Mouse (Mus musculus) liver, postnatal 0 days (tissue): ENCODE measurements around the gene Lactbl1. TPM values are rescaled to one million over a fixed set of nuclear protein-coding genes. Genes with fewer than 3 reads are reported as not detected.
A peak's percentile ranks its signal among the peaks of the same experiment; 100 is the strongest.

Source experiments
- ATAC-seq: fragments of 200-750 bp; cut with Nextera tagmentation; 2 replicates; pipeline ENCODE4 v1.8.0; 2017; ENCODE audit warnings: mild to moderate bottlenecking, moderate library complexity
- DNase-seq: peaks from one replicate; pipeline ENCODE4 v3.0.0-alpha.2; 2016
- H3K27ac ChIP-seq: fragments of 300-500 bp; sonication (generic); 2 replicates; pipeline ENCODE4 v1.5.1; 2014; ENCODE audit warnings: antibody characterized with exemption, moderate library complexity, mild to moderate bottlenecking, low read depth
- H3K27me3 ChIP-seq: fragments of 300-500 bp; sonication (generic); 2 replicates; pipeline ENCODE4 v1.6.1; 2014; ENCODE audit warnings: low read length, control low read depth, mixed read lengths; ENCODE audit not compliant: insufficient read depth
- H3K36me3 ChIP-seq: fragments of 300-500 bp; sonication (generic); replicated peaks from 2 replicates; pipeline ENCODE4 v1.6.1; 2014; ENCODE audit warnings: mild to moderate bottlenecking, control low read depth, low read length, moderate library complexity, mixed read lengths; ENCODE audit not compliant: insufficient read depth
- H3K4me1 ChIP-seq: fragments of 300-500 bp; sonication (generic); 2 replicates; pipeline ENCODE4 v1.6.1; 2014; ENCODE audit warnings: antibody characterized with exemption, mild to moderate bottlenecking, control low read depth; ENCODE audit not compliant: insufficient read depth
- H3K4me2 ChIP-seq: fragments of 300-500 bp; sonication (generic); 2 replicates; pipeline ENCODE4 v1.6.1; 2014; ENCODE audit warnings: low read depth, mild to moderate bottlenecking, low read length, moderate library complexity, mixed read lengths
- H3K4me3 ChIP-seq: fragments of 300-500 bp; sonication (generic); 2 replicates; pipeline ENCODE4 v1.5.1; 2014; ENCODE audit warnings: low read depth, low read length
- H3K9ac ChIP-seq: fragments of 300-500 bp; sonication (generic); replicated peaks from 2 replicates; pipeline ENCODE4 v1.6.1; 2014; ENCODE audit warnings: mild to moderate bottlenecking, moderate library complexity
- H3K9me3 ChIP-seq: fragments of 300-500 bp; sonication (generic); 2 replicates; pipeline ENCODE4 v1.6.1; 2016; ENCODE audit warnings: mild to moderate bottlenecking, control low read depth, low read length, mixed read lengths
- CTCF ChIP-seq: sonication (generic); IDR thresholded peaks from 2 replicates; pipeline ENCODE4 v1.5.1; 2016; ENCODE audit warnings: antibody characterized with exemption, low read depth
- EP300 ChIP-seq: IDR thresholded peaks from 2 replicates; pipeline ENCODE4 v1.6.1; 2016; ENCODE audit warnings: antibody characterized with exemption, low read depth, mild to moderate bottlenecking
- WGBS: fragments of 180-500 bp; shearing (Covaris S2); extraction: QIAGEN DNeasy Blood & Tissue Kit; methylation state at CpG from one replicate; pipeline ENCODE4 v1.1.7; 2014; ENCODE audit not compliant: insufficient replicate concordance; 5-methylcytosine and 5-hydroxymethylcytosine counted together
- polyA plus RNA-seq: library from polyadenylated mRNA; unstranded; fragments of >200 nt; fragmentation: Nextera tagmentation; extraction: Ambion mirVana; gene quantifications from 2 replicates; pipeline ENCODE4 v1.2.1, GENCODE M21; 2015

Lactbl1 gene
- polyA plus RNA-seq, 1 experiment from 2014 or later = not detected

- H3K36me3 ChIP-seq = no peaks in the 10 kb centered on the region
- no peak overlapping the region for H3K4me3 ChIP-seq
- no peak for ATAC-seq
- H3K9ac ChIP-seq = no peak overlapping the region
- no peaks in the 10 kb centered on the region for H3K9me3 ChIP-seq
- no peaks in the 10 kb centered on the region for H3K4me1 ChIP-seq
- no peaks in the 10 kb centered on the region for H3K27me3 ChIP-seq
- DNase-seq = no peak
- H3K27ac ChIP-seq = no peak overlapping the region
- peak; percentile 58 for TF ChIP-seq CTCF
- no peak for TF ChIP-seq EP300
- H3K4me2 ChIP-seq = no peak overlapping the region
- 62% methylated on average over 4 of the region's 4 CpGs for WGBS
These were observed 43.6 kb downstream of the Lactbl1 start for GRCm38 (mm10) chr4:136666002-136666401.

- H3K27me3 ChIP-seq = no peaks in the 10 kb centered on the region
- ATAC-seq (no peak), DNase-seq (no peak)
- TF ChIP-seq EP300 (no peak), CTCF (0 out of 2 replicates have a peak, but pooled peaks have one; percentile 12)
- H3K36me3 ChIP-seq = no peaks in the 10 kb centered on the region
- WGBS = 48% methylated on average over 10 of the region's 10 CpGs
- no peak overlapping the region for H3K27ac ChIP-seq
- H3K4me1 ChIP-seq = no peaks in the 10 kb centered on the region
- H3K9me3 ChIP-seq = no peaks in the 10 kb centered on the region
- no peak overlapping the region for H3K4me3 ChIP-seq
- no peak overlapping the region for H3K4me2 ChIP-seq
- H3K9ac ChIP-seq = no peak overlapping the region
These were observed 45.3 kb downstream of the Lactbl1 start for GRCm38 (mm10) chr4:136667757-136668156.

- Histone ChIP-seq H3K4me2 (no peak overlapping the region), H3K27me3 (no peaks in the 10 kb centered on the region), H3K4me3 (no peak overlapping the region), H3K27ac (no peak overlapping the region), H3K36me3 (no peaks in the 10 kb centered on the region), H3K9ac (no peak overlapping the region), H3K9me3 (no peaks in the 10 kb centered on the region), H3K4me1 (no peaks in the 10 kb centered on the region)
- no peak for DNase-seq
- TF ChIP-seq EP300 = no peak
- WGBS = 81% methylated on average over 19 of the region's 19 CpGs
- no peak for ATAC-seq
These were observed 50.1 kb downstream of the Lactbl1 start for GRCm38 (mm10) chr4:136672335-136673090.

- Histone ChIP-seq H3K4me3 (no peak overlapping the region), H3K4me2 (no peak overlapping the region), H3K9me3 (no peaks in the 10 kb centered on the region), H3K36me3 (no peaks in the 10 kb centered on the region), H3K27ac (no peak overlapping the region), H3K27me3 (no peaks in the 10 kb centered on the region), H3K9ac (no peak overlapping the region), H3K4me1 (no peaks in the 10 kb centered on the region)
- TF ChIP-seq CTCF (no peak), EP300 (no peak)
- no peak for ATAC-seq
- DNase-seq = no peak
- WGBS = 73% methylated on average over 9 of the region's 9 CpGs
These were observed 53.0 kb downstream of the Lactbl1 start for GRCm38 (mm10) chr4:136675439-136675838.

- H3K4me1 ChIP-seq = no peaks in the 10 kb centered on the region
- WGBS = 3% methylated on average over 3 of the region's 3 CpGs
- H3K36me3 ChIP-seq = no peaks in the 10 kb centered on the region
- no peaks in the 10 kb centered on the region for H3K9me3 ChIP-seq
- no peak overlapping the region for H3K4me3 ChIP-seq
- no peak overlapping the region for H3K4me2 ChIP-seq
- TF ChIP-seq EP300 = no peak
- peak; percentile 99 for TF ChIP-seq CTCF
- no peak overlapping the region for H3K9ac ChIP-seq
- ATAC-seq = no peak
- H3K27ac ChIP-seq = no peak overlapping the region
- peak; percentile 81 for DNase-seq
- no peaks in the 10 kb centered on the region for H3K27me3 ChIP-seq
These were observed 56.1 kb downstream of the Lactbl1 start for GRCm38 (mm10) chr4:136678480-136678879.

- Histone ChIP-seq H3K4me1 (no peaks in the 10 kb centered on the region), H3K9me3 (no peaks in the 10 kb centered on the region), H3K4me2 (no peak overlapping the region), H3K4me3 (no peak overlapping the region), H3K27me3 (no peaks in the 10 kb centered on the region), H3K27ac (no peak overlapping the region), H3K36me3 (no peaks in the 10 kb centered on the region), H3K9ac (no peak overlapping the region)
- 59% methylated on average over 8 of the region's 8 CpGs for WGBS
- TF ChIP-seq EP300 (no peak), CTCF (no peak)
- ATAC-seq = no peak
- no peak for DNase-seq
These were observed 56.8 kb downstream of the Lactbl1 start for GRCm38 (mm10) chr4:136679221-136679620.
